Mouse (Mus musculus): Measurements from ENCODE around the gene Adcy6. TPM values are rescaled to one million over a fixed set of nuclear protein-coding genes. Genes with fewer than 3 reads are reported as not detected.

The Adcy6 gene
- polyA plus RNA-seq, 1 experiment, result 89.2 TPM

DNA sequence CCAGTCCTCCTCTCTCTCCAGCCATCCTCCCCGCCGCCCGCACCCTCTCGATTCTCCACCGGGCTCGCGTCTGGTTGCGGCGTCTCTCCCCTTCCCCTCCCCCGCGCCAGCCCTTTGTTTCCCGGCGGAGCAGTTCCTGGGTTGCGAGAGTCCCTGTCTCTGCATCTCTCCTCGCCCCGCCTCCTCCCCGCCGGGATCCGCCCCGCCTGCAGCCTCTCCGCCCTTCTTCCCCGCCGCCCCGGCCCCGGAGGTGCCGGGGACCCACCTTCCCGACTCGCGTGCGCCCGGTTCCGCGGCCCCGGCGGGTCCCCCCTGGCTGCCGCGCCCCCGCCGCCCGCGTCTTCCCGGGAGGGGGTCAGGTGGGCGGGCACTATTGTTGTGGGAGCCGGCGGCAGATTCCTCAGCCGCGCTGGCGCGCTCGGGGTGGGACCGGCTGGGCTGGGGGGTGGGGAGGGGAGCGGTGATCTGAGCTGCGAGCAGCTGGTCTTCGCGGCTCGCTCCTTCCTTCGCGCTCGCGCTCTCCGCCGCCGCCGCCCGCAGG lies 24.7 kb upstream of the Adcy6 start:
- TF ChIP-seq POLR2A (IDR thresholded peaks at IDR 0.05; ENCODE audit: low read depth, low read length) (no peak), CTCF (IDR thresholded peaks at IDR 0.05; ENCODE audit: extremely low read depth, insufficient read length, insufficient replicate concordance, low read depth, low read length) (no peak)
- no peaks in the 10 kb centered on the region for H3K36me3 ChIP-seq (ENCODE audit: control insufficient read depth, insufficient read depth, low read length)
- H3K27me3 ChIP-seq (ENCODE audit: control insufficient read depth, insufficient read depth, low read length), result peaks cover 13% of the 10 kb centered on the region
- no peak overlapping the region for H3K27ac ChIP-seq (ENCODE audit: insufficient read depth, low read depth, low read length)
- WGBS, result 2% methylated on average over 57 of the region's 65 CpGs
- peak overlapping the region; percentile 77 for H3K4me3 ChIP-seq (ENCODE audit: low read depth, low read length)
- peaks cover 11% of the 10 kb centered on the region for H3K4me1 ChIP-seq (ENCODE audit: control insufficient read depth, insufficient read depth, insufficient read length, low read length)

DNA sequence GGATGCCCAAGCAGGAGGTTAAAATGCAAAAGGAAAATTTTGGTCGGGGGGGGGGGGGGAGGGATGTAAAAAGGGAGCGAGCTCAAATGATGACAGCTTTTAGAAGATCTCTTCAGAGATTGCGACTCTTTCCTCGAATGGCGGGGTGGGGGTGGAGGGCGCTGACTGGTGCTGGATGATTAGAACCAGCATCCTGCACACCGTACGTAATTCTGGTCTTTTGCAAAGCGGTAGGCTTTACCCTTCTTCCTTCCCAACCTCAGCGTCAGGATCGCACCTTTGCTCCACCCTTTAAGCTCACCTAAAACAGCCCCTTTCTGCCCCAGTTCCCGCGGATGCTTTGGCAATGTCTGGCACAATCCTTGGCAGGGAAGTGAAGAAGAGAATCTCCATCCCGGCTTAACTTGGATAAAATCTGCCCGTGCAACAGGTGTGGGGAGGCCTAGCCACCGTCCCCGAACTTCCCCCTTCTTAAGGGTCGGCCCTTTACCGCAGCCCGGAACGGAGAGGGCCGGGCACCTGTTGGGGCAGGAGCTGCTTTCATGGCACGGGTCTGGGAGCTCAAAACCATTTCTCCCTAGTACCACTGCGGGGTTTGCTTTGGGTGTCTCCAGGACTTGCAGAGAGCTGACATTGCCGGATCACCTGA lies 24.1 kb upstream of the Adcy6 start:
- Histone ChIP-seq H3K4me3 (ENCODE audit: low read depth, low read length) (peak overlapping the region; percentile 77), H3K27me3 (ENCODE audit: control insufficient read depth, insufficient read depth, low read length) (peaks cover 13% of the 10 kb centered on the region), H3K27ac (ENCODE audit: insufficient read depth, low read depth, low read length) (no peak overlapping the region), H3K36me3 (ENCODE audit: control insufficient read depth, insufficient read depth, low read length) (no peaks in the 10 kb centered on the region), H3K4me1 (ENCODE audit: control insufficient read depth, insufficient read depth, insufficient read length, low read length) (peaks cover 11% of the 10 kb centered on the region)
- no peak for TF ChIP-seq CTCF (IDR thresholded peaks at IDR 0.05; ENCODE audit: extremely low read depth, insufficient read length, insufficient replicate concordance, low read depth, low read length)
- no peak for TF ChIP-seq POLR2A (IDR thresholded peaks at IDR 0.05; ENCODE audit: low read depth, low read length)
- 3% methylated on average over 25 of the region's 25 CpGs for WGBS

DNA sequence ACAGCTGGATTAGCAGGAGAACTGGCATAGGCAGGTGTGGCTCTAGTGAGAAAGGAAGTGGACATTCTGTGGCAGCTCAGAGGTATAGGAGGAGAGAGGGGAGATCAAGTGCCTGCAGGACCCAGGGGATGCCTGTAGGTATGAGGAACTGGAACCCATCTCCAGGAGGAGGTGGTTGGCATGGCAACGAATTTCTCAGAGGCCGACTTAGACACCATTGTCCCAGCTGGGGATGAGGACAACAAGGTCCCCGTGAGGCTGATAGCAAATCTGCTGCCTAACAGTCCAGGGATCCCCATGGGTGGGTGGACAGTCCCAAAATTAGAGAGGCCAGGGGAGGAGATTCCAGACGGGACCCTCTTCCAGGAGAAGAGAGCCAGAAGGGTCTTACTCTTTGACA lies 23.0 kb upstream of the Adcy6 start:
- H3K27me3 ChIP-seq (ENCODE audit: control insufficient read depth, insufficient read depth, low read length), result peaks cover 13% of the 10 kb centered on the region
- peaks cover 11% of the 10 kb centered on the region for H3K4me1 ChIP-seq (ENCODE audit: control insufficient read depth, insufficient read depth, insufficient read length, low read length)
- peak overlapping the region; percentile 60 for H3K4me3 ChIP-seq (ENCODE audit: low read depth, low read length)
- 22% methylated on average over 4 of the region's 4 CpGs for WGBS
- no peak for TF ChIP-seq POLR2A (IDR thresholded peaks at IDR 0.05; ENCODE audit: low read depth, low read length)
- TF ChIP-seq CTCF (IDR thresholded peaks at IDR 0.05; ENCODE audit: extremely low read depth, insufficient read length, insufficient replicate concordance, low read depth, low read length), result no peak
- H3K36me3 ChIP-seq (ENCODE audit: control insufficient read depth, insufficient read depth, low read length), result no peaks in the 10 kb centered on the region
- H3K27ac ChIP-seq (ENCODE audit: insufficient read depth, low read depth, low read length), result no peak overlapping the region

GRCm38 (mm10) chr15:98632107-98632744 lies 22.4 kb upstream of the Adcy6 start:
- Histone ChIP-seq H3K27ac (ENCODE audit: insufficient read depth, low read depth, low read length) (no peak overlapping the region), H3K4me1 (ENCODE audit: control insufficient read depth, insufficient read depth, insufficient read length, low read length) (peaks cover 11% of the 10 kb centered on the region), H3K36me3 (ENCODE audit: control insufficient read depth, insufficient read depth, low read length) (no peaks in the 10 kb centered on the region), H3K27me3 (ENCODE audit: control insufficient read depth, insufficient read depth, low read length) (peaks cover 13% of the 10 kb centered on the region), H3K4me3 (ENCODE audit: low read depth, low read length) (peak overlapping the region; percentile 60)
- 2% methylated on average over 25 of the region's 25 CpGs for WGBS
- TF ChIP-seq POLR2A (IDR thresholded peaks at IDR 0.05; ENCODE audit: low read depth, low read length) (no peak), CTCF (IDR thresholded peaks at IDR 0.05; ENCODE audit: extremely low read depth, insufficient read length, insufficient replicate concordance, low read depth, low read length) (no peak)

- Histone ChIP-seq H3K27me3 (ENCODE audit: control insufficient read depth, insufficient read depth, low read length) (peaks cover 13% of the 10 kb centered on the region), H3K4me1 (ENCODE audit: control insufficient read depth, insufficient read depth, insufficient read length, low read length) (peaks cover 11% of the 10 kb centered on the region), H3K27ac (ENCODE audit: insufficient read depth, low read depth, low read length) (no peak overlapping the region), H3K36me3 (ENCODE audit: control insufficient read depth, insufficient read depth, low read length) (no peaks in the 10 kb centered on the region), H3K4me3 (ENCODE audit: low read depth, low read length) (peak overlapping the region; percentile 60)
- TF ChIP-seq CTCF (IDR thresholded peaks at IDR 0.05; ENCODE audit: extremely low read depth, insufficient read length, insufficient replicate concordance, low read depth, low read length) (peak; percentile 78), POLR2A (IDR thresholded peaks at IDR 0.05; ENCODE audit: low read depth, low read length) (no peak)
- 2% methylated on average over 18 of the region's 18 CpGs for whole genome bisulfite sequencing
Measured at GRCm38 (mm10) chr15:98631493-98631892, 21.6 kb upstream of the Adcy6 start.

DNA sequence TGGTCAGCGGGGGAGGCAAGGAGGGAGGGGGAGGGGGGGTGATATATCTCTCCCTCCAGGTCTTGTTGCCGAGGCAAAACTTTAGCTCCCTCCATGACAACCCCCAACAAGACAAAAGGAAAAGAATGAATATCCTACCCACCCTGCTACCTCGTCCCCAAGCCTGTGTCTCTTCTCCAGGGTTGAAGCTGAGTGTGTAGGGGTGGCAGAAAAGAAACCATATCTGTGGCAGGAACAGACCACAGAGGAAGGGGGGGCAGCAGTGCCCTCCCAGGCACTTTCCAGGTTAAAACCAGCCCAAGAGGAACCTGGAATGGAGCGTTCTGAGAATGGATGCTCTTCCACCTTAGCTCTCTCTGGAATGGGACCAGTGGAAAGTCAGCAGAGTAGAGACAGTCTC lies 20.7 kb upstream of the Adcy6 start, which contains the start of gene Cacnb3:
Cacnb3 (plus strand) TSS at position 301 of the 400 bp plus-strand sequence.
- TF ChIP-seq POLR2A (IDR thresholded peaks at IDR 0.05; ENCODE audit: low read depth, low read length), result no peak
- no peak for TF ChIP-seq CTCF (IDR thresholded peaks at IDR 0.05; ENCODE audit: extremely low read depth, insufficient read length, insufficient replicate concordance, low read depth, low read length)
- peaks cover 11% of the 10 kb centered on the region for H3K27me3 ChIP-seq (ENCODE audit: control insufficient read depth, insufficient read depth, low read length)
- H3K4me1 ChIP-seq (ENCODE audit: control insufficient read depth, insufficient read depth, insufficient read length, low read length), result peaks cover 14% of the 10 kb centered on the region
- peak within 1 kb of the TSS; percentile 60 for H3K4me3 ChIP-seq (ENCODE audit: low read depth, low read length)
- no peak within 1 kb of the TSS for H3K27ac ChIP-seq (ENCODE audit: insufficient read depth, low read depth, low read length)
- WGBS, result 62% methylated on average over 4 of the region's 4 CpGs
- H3K36me3 ChIP-seq (ENCODE audit: control insufficient read depth, insufficient read depth, low read length), result no peaks in the 10 kb centered on the region

DNA sequence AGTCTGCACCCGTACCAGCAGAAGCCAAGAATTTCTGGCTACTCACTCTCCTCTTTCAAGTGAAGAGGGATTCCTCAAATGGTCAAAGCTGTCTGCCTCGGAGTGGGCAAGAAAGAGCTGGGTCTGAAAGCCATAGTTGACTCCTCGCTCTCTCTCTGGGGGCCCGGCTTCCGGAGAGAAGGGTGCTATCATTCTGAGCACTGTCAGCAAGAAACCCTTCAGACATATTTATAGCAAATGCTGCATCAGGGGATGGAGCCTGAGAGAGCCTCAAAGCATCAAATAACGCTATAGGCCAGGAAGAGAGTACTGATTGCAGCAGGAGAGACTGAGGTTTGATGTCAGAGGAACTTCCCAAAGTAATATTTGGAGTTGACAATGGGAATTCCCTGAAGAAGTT lies 19.6 kb upstream of the Adcy6 start:
- H3K27me3 ChIP-seq (ENCODE audit: control insufficient read depth, insufficient read depth, low read length), result peaks cover 1% of the 10 kb centered on the region
- WGBS, result 77% methylated on average over 6 of the region's 6 CpGs
- TF ChIP-seq POLR2A (IDR thresholded peaks at IDR 0.05; ENCODE audit: low read depth, low read length) (no peak), CTCF (IDR thresholded peaks at IDR 0.05; ENCODE audit: extremely low read depth, insufficient read length, insufficient replicate concordance, low read depth, low read length) (no peak)
- H3K4me1 ChIP-seq (ENCODE audit: control insufficient read depth, insufficient read depth, insufficient read length, low read length), result peaks cover 12% of the 10 kb centered on the region
- H3K36me3 ChIP-seq (ENCODE audit: control insufficient read depth, insufficient read depth, low read length), result no peaks in the 10 kb centered on the region
- no peak overlapping the region for H3K4me3 ChIP-seq (ENCODE audit: low read depth, low read length)
- no peak overlapping the region for H3K27ac ChIP-seq (ENCODE audit: insufficient read depth, low read depth, low read length)

Data from small intestine, adult 2 months (tissue).